Mouse (Mus musculus) spleen, embryonic (tissue): ENCODE measurements around the gene Ubqln4.
"Not testable (repeated sequence)": the region's sequence is repeated elsewhere in the genome, so short reads cannot be mapped to it uniquely, and the experiment has no call there.

ENCODE experiments used
- CTCF ChIA-PET: fragments of 350-600 bp; sonication (Branson Sonifier 250); formaldehyde crosslinking; loops from one replicate; lab custom pipeline; 2022; lab: Charles Lee

Gene Ubqln4

GRCm38 (mm10) chr3:88556616-88557015 is 3.1 kb downstream of the Ubqln4 start:
- CTCF ChIA-PET = no interaction called here

GRCm38 (mm10) chr3:88559596-88559995 is 6.0 kb downstream of the Ubqln4 start:
- CTCF ChIA-PET = no interaction called here

- CTCF ChIA-PET = no interaction called here
These were observed 8.4 kb downstream of the Ubqln4 start for GRCm38 (mm10) chr3:88561989-88562388.

GRCm38 (mm10) chr3:88563442-88563841 is 9.9 kb downstream of the Ubqln4 start:
- CTCF ChIA-PET = no interaction called here

- CTCF ChIA-PET = no interaction called here
These were observed 10.4 kb downstream of the Ubqln4 start for GRCm38 (mm10) chr3:88563966-88564365.

GRCm38 (mm10) chr3:88566116-88566515 is 12.6 kb downstream of the Ubqln4 start:
- CTCF ChIA-PET = no interaction called here

GRCm38 (mm10) chr3:88566536-88567061 is 13.0 kb downstream of the Ubqln4 start:
- CTCF ChIA-PET = no interaction called here

- CTCF ChIA-PET = no interaction called here
These were observed 14.3 kb downstream of the Ubqln4 start for GRCm38 (mm10) chr3:88567892-88568291.

- CTCF ChIA-PET = no interaction called here
These were observed 15.1 kb downstream of the Ubqln4 start for GRCm38 (mm10) chr3:88568615-88569014.

GRCm38 (mm10) chr3:88569093-88569492 is 15.5 kb downstream of the Ubqln4 start:
- CTCF ChIA-PET = no interaction called here

- CTCF ChIA-PET = no interaction called here
These were observed 16.1 kb downstream of the Ubqln4 start for GRCm38 (mm10) chr3:88569694-88570093.

GRCm38 (mm10) chr3:88570341-88570740 is 16.8 kb downstream of the Ubqln4 start:
- CTCF ChIA-PET = no interaction called here

- CTCF ChIA-PET = no interaction called here
These were observed 18.3 kb downstream of the Ubqln4 start for GRCm38 (mm10) chr3:88571856-88572255.

- CTCF ChIA-PET = no interaction called here
These were observed 19.3 kb downstream of the Ubqln4 start for GRCm38 (mm10) chr3:88572835-88573234.

- CTCF ChIA-PET = no interaction called here
These were observed 20.3 kb downstream of the Ubqln4 start for GRCm38 (mm10) chr3:88573810-88574209.

GRCm38 (mm10) chr3:88575540-88575939 is 22.0 kb downstream of the Ubqln4 start, which contains the start of gene Ssr2:
Gene Ssr2 (plus strand): TSS chr3:88575876.
- CTCF ChIA-PET = no interaction called here

GRCm38 (mm10) chr3:88577846-88578245 is 24.3 kb downstream of the Ubqln4 start:
- CTCF ChIA-PET = not testable (repeated sequence)

- CTCF ChIA-PET = no interaction called here
These were observed 25.2 kb downstream of the Ubqln4 start for GRCm38 (mm10) chr3:88578498-88579424.

- CTCF ChIA-PET = no interaction called here
These were observed 26.0 kb downstream of the Ubqln4 start for GRCm38 (mm10) chr3:88579454-88580117.

- CTCF ChIA-PET = interaction anchor here (0.6 to 1.3 kb wide), 2 partner anchors 10 to 47 kb away, joined by 3 to 4 read pairs; no protein-coding TSS in a partner anchor
These were observed 32.2 kb downstream of the Ubqln4 start for GRCm38 (mm10) chr3:88585769-88586168.

- CTCF ChIA-PET = interaction anchor here (1.3 kb wide), 1 partner anchor 46 kb away, joined by 4 read pairs; no protein-coding TSS in a partner anchor
These were observed 33.1 kb downstream of the Ubqln4 start for GRCm38 (mm10) chr3:88586640-88587039.

- CTCF ChIA-PET = no interaction called here
These were observed 36.7 kb downstream of the Ubqln4 start for GRCm38 (mm10) chr3:88590246-88590645.
